Mouse (Mus musculus) stomach, embryonic 16.5 days (tissue): ENCODE data around the gene Pdzrn3. TPM values are rescaled to one million over a fixed set of nuclear protein-coding genes. Genes with fewer than 3 reads are reported as not detected.

Source experiments
- ATAC-seq: fragments of 200-750 bp; cut with Nextera tagmentation; 2 replicates; pipeline ENCODE4 v1.8.0; 2017; ENCODE audit warnings: moderate number of reproducible peaks, moderate TSS enrichment; ENCODE audit not compliant: insufficient read depth, low FRiP score
- H3K27ac ChIP-seq: fragments of 300-500 bp; sonication (generic); 2 replicates; pipeline ENCODE4 v1.5.1; 2014; ENCODE audit warnings: low read length
- H3K27me3 ChIP-seq: fragments of 300-500 bp; sonication (generic); 2 replicates; pipeline ENCODE4 v1.6.1; 2014; ENCODE audit warnings: low read length, control low read depth, mixed read lengths; ENCODE audit not compliant: control insufficient read depth, insufficient read depth
- H3K36me3 ChIP-seq: fragments of 300-500 bp; sonication (generic); 2 replicates; pipeline ENCODE4 v1.6.1; 2014; ENCODE audit warnings: low read length; ENCODE audit not compliant: control insufficient read depth, insufficient read depth
- H3K4me1 ChIP-seq: fragments of 300-500 bp; sonication (generic); 2 replicates; pipeline ENCODE4 v1.6.1; 2014; ENCODE audit warnings: low read length, control low read depth, mixed read lengths; ENCODE audit not compliant: control insufficient read depth, insufficient read depth
- H3K4me2 ChIP-seq: fragments of 300-500 bp; sonication (generic); 2 replicates; pipeline ENCODE4 v1.6.1; 2014; ENCODE audit warnings: low read depth, low read length, mixed read lengths
- H3K4me3 ChIP-seq: fragments of 300-500 bp; sonication (generic); replicated peaks from 2 replicates; pipeline ENCODE4 v1.5.1; 2014; ENCODE audit warnings: mild to moderate bottlenecking, low read length
- H3K9ac ChIP-seq: fragments of 300-500 bp; sonication (generic); 2 replicates; pipeline ENCODE4 v1.6.1; 2014; ENCODE audit warnings: low read length
- H3K9me3 ChIP-seq: fragments of 300-500 bp; sonication (generic); replicated peaks from 2 replicates; pipeline ENCODE4 v1.6.1; 2016; ENCODE audit warnings: low read length, control low read depth; ENCODE audit not compliant: control insufficient read depth
- WGBS: fragments of 180-500 bp; shearing (Covaris S2); extraction: QIAGEN DNeasy Blood & Tissue Kit; methylation state at CpG from one replicate; pipeline ENCODE4 v1.1.7; 2014; 5-methylcytosine and 5-hydroxymethylcytosine counted together
- polyA plus RNA-seq: library from polyadenylated mRNA; unstranded; fragments of >200 nt; fragmentation: Nextera tagmentation; extraction: Ambion mirVana; gene quantifications from 2 replicates; pipeline ENCODE4 v1.2.1, GENCODE M21; 2015

The Pdzrn3 gene
- polyA plus RNA-seq, 1 experiment from 2014 or later, result 9.1 TPM

DNA sequence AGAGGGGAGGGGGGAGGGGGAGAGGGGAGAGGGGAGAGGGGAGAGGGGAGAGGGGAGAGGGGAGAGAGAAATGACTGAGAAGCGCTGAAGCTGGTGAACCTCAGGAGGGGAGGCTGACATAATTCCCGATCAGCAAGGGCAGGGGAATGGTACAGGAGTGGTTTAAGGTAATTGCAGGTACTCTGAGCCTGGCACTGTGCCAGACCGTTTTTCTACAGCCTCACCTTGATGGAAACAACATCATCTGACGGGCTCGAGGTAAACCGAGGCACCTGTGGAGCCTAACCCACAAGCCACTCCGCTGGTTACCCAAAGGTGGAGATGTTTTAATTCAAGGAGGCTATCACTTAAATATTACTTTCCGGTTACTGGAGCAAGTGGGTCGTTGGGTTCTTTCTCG is 1.6 kb downstream of the Pdzrn3 start:
- no peaks in the 10 kb centered on the region for H3K9me3 ChIP-seq
- H3K27me3 ChIP-seq, result no peaks in the 10 kb centered on the region
- H3K36me3 ChIP-seq, result no peaks in the 10 kb centered on the region
- peaks cover 35% of the 10 kb centered on the region for H3K4me1 ChIP-seq
- H3K4me3 ChIP-seq, result peak overlapping the region; percentile 61
- H3K9ac ChIP-seq, result peak overlapping the region; percentile 87
- peak overlapping the region; percentile 91 for H3K27ac ChIP-seq
- H3K4me2 ChIP-seq, result peak overlapping the region; percentile 91
- WGBS, result 25% methylated on average over 10 of the region's 10 CpGs
- ATAC-seq, result no peak

- peak overlapping the region; percentile 91 for H3K27ac ChIP-seq
- peak overlapping the region; percentile 63 for H3K9ac ChIP-seq
- WGBS, result 2% methylated on average over 7 of the region's 7 CpGs
- H3K27me3 ChIP-seq, result no peaks in the 10 kb centered on the region
- H3K4me3 ChIP-seq, result peak overlapping the region; percentile 42
- H3K9me3 ChIP-seq, result no peaks in the 10 kb centered on the region
- ATAC-seq, result peak; percentile 81
- peaks cover 39% of the 10 kb centered on the region for H3K4me1 ChIP-seq
- H3K36me3 ChIP-seq, result no peaks in the 10 kb centered on the region
- H3K4me2 ChIP-seq, result peak overlapping the region; percentile 91
These were observed 3.0 kb downstream of the Pdzrn3 start for GRCm38 (mm10) chr6:101374721-101375120.

DNA sequence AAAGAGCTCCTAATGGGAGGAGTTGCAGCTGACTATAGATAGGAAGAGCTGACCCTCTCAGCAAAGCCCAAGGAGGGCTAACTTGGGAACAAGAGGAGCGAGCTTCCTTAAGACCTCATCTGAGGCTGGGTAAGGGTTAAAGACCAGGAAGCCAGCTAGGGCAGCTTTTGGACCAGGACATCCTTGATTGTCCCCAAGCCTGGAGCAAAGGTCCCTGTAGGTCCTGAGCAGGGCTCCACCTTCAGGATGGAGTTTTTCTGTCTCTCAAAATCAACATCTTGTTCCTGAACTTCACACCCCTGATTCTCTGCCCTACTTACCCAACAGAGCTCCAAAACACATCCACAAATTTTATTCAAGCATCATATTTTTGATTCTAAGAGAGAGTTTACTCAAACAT is 3.5 kb downstream of the Pdzrn3 start:
- Histone ChIP-seq H3K36me3 (no peaks in the 10 kb centered on the region), H3K4me3 (peak overlapping the region; percentile 42), H3K9me3 (no peaks in the 10 kb centered on the region), H3K27me3 (no peaks in the 10 kb centered on the region), H3K9ac (no peak overlapping the region), H3K27ac (peak overlapping the region; percentile 91), H3K4me2 (peak overlapping the region; percentile 91), H3K4me1 (peaks cover 39% of the 10 kb centered on the region)
- WGBS, result 16% methylated on average over 1 of the region's 1 CpGs
- ATAC-seq, result 0 out of 2 replicates have a peak, but pooled peaks have one; percentile 17

DNA sequence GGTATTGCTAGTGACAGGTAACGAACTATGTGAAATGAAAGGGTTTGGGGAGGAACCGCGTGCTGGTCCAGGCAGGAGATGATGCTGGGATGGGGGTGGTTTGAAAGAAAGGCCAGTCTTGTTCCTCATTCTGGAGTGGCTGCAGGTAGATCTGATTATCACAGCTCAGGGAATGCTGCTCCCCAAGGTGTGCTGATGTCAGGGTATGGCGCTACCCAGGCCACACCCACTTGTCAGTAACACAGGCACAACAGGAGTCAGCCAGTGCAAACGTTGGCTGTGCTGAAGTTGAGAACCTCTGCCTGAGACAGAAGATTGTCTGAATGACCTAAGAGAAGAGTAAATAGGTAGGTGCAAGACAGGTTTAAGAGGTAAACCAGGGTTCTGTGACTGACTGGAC is 4.7 kb downstream of the Pdzrn3 start:
- H3K36me3 ChIP-seq, result no peaks in the 10 kb centered on the region
- peaks cover 41% of the 10 kb centered on the region for H3K4me1 ChIP-seq
- no peaks in the 10 kb centered on the region for H3K27me3 ChIP-seq
- no peak for ATAC-seq
- 74% methylated on average over 5 of the region's 5 CpGs for WGBS
- H3K9ac ChIP-seq, result no peak overlapping the region
- peak overlapping the region; percentile 88 for H3K27ac ChIP-seq
- H3K9me3 ChIP-seq, result no peaks in the 10 kb centered on the region
- peak overlapping the region; percentile 91 for H3K4me2 ChIP-seq
- no peak overlapping the region for H3K4me3 ChIP-seq

DNA sequence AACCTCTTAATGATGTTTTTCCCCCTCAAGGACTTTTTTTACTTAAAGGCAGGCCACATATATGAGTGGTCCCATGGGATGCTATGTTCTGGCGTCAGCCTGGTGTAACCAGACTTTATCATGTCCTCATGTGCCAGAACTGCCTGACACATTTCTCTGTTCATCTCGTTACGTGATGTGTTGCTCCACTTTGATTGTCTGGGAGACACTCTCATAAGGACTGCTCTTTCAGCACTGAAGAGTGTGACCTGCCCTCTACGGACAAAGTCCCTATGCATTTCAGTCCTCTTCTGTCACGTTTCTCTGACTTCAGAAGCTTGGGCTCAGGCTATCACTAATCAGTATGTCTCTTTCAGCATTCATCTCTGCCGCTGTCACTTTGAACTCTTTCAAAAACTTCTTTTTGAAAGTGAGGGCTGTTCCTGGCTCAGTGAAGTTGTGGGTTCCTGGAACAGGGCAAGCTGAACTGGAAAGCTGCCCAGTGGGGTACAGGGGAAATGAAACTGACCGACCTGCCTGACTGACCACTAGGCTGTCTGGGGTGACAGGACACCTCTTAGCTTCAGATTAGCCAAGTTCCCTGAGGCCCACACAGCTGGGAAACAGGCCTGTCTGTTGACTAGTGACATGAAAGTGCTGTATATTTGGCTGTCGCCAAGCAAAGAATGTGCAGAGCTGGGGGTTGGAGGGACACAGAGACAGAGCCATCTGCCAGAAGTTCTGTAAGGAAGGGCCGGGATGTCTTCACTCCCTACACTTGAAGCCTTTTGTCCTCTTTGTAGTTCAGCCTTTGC is 10.7 kb downstream of the Pdzrn3 start:
- H3K36me3 ChIP-seq, result no peaks in the 10 kb centered on the region
- H3K27ac ChIP-seq, result no peak overlapping the region
- no peak overlapping the region for H3K4me2 ChIP-seq
- H3K4me1 ChIP-seq, result peaks cover 42% of the 10 kb centered on the region
- H3K27me3 ChIP-seq, result no peaks in the 10 kb centered on the region
- no peak for ATAC-seq
- no peak overlapping the region; the same call in 1 of the 2 replicates for H3K9ac ChIP-seq
- 60% methylated on average over 9 of the region's 9 CpGs for WGBS
- H3K4me3 ChIP-seq, result no peak overlapping the region
- H3K9me3 ChIP-seq, result no peaks in the 10 kb centered on the region

GRCm38 (mm10) chr6:101365795-101366194 is 11.9 kb downstream of the Pdzrn3 start:
- Histone ChIP-seq H3K9me3 (no peaks in the 10 kb centered on the region), H3K9ac (no peak overlapping the region), H3K36me3 (no peaks in the 10 kb centered on the region), H3K27me3 (no peaks in the 10 kb centered on the region), H3K4me1 (peaks cover 36% of the 10 kb centered on the region), H3K4me3 (no peak overlapping the region), H3K27ac (no peak overlapping the region), H3K4me2 (no peak overlapping the region)
- 59% methylated on average over 6 of the region's 6 CpGs for WGBS
- ATAC-seq, result no peak

DNA sequence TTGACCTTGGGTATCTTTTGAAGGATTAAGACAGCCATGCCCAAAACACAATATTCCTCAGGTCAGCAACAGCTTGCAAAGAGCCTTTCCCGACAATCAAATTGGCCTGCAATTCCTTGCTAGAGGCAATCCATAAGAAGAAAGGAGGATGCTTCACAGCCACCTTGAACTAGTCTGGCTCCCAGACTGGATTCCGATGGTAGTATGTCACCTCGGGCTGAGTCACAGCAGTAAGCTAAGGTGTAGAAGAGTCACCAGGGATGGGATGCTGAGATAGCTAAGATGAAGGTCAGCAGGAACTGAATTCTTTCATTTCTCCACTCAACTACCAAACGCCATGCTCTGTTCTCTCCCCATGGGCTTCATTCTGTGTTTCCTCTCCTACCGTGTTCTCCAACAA is 13.8 kb downstream of the Pdzrn3 start:
- no peak overlapping the region for H3K9ac ChIP-seq
- H3K4me1 ChIP-seq, result peaks cover 46% of the 10 kb centered on the region
- H3K9me3 ChIP-seq, result no peaks in the 10 kb centered on the region
- WGBS, result 78% methylated on average over 5 of the region's 5 CpGs
- no peaks in the 10 kb centered on the region for H3K36me3 ChIP-seq
- H3K27ac ChIP-seq, result no peak overlapping the region
- no peak overlapping the region for H3K4me3 ChIP-seq
- no peak overlapping the region for H3K4me2 ChIP-seq
- no peaks in the 10 kb centered on the region for H3K27me3 ChIP-seq
- no peak for ATAC-seq

- H3K4me1 ChIP-seq, result peaks cover 39% of the 10 kb centered on the region
- 54% methylated on average over 5 of the region's 5 CpGs for WGBS
- no peak for ATAC-seq
- H3K4me3 ChIP-seq, result no peak overlapping the region
- H3K9ac ChIP-seq, result no peak overlapping the region
- no peak overlapping the region for H3K4me2 ChIP-seq
- H3K27me3 ChIP-seq, result no peaks in the 10 kb centered on the region
- H3K27ac ChIP-seq, result no peak overlapping the region
- H3K9me3 ChIP-seq, result no peaks in the 10 kb centered on the region
- no peaks in the 10 kb centered on the region for H3K36me3 ChIP-seq
These were observed 15.0 kb downstream of the Pdzrn3 start for GRCm38 (mm10) chr6:101362728-101363127.

- Histone ChIP-seq H3K4me3 (no peak overlapping the region), H3K9ac (no peak overlapping the region), H3K4me1 (peaks cover 38% of the 10 kb centered on the region), H3K27me3 (no peaks in the 10 kb centered on the region), H3K27ac (no peak overlapping the region), H3K36me3 (no peaks in the 10 kb centered on the region), H3K9me3 (no peaks in the 10 kb centered on the region), H3K4me2 (no peak overlapping the region)
- WGBS, result 41% methylated on average over 4 of the region's 4 CpGs
- ATAC-seq, result no peak
These were observed 15.4 kb downstream of the Pdzrn3 start for GRCm38 (mm10) chr6:101362268-101362667.
